Mouse (Mus musculus): ENCODE results near the gene Rergl. TPM values are rescaled to one million over a fixed set of nuclear protein-coding genes. Genes with fewer than 3 reads are reported as not detected.

Rergl gene
- polyA plus RNA-seq, 1 experiment = not detected

GRCm38 (mm10) chr6:139479730-139480129, 22.0 kb downstream of the Rergl start:
- Histone ChIP-seq H3ac (ENCODE audit: control insufficient read depth, insufficient read length, low read depth) (no peak overlapping the region), H3K36me3 (ENCODE audit: control insufficient read depth, insufficient read depth) (no peaks in the 10 kb centered on the region), H3K4me3 (ENCODE audit: insufficient read depth, poor library complexity, severe bottlenecking) (no peak overlapping the region), H3K79me2 (ENCODE audit: control insufficient read depth, insufficient read depth) (no peaks in the 10 kb centered on the region), H3K27me3 (ENCODE audit: control insufficient read depth, insufficient read depth, insufficient read length) (no peaks in the 10 kb centered on the region), H3K79me3 (ENCODE audit: low read depth) (no peaks in the 10 kb centered on the region)
- no peak for TF ChIP-seq MAX (IDR thresholded peaks at IDR 0.05)
- no peak for TF ChIP-seq MYOD1 (IDR thresholded peaks at IDR 0.05; ENCODE audit: control insufficient read depth, insufficient read length, low read depth)
- no peak for TF ChIP-seq FOSL1 (IDR thresholded peaks at IDR 0.05; ENCODE audit: insufficient read depth, low read length, poor library complexity, severe bottlenecking)
- no peak for TF ChIP-seq CEBPB (IDR thresholded peaks at IDR 0.05; ENCODE audit: low read depth)
- no peak for TF ChIP-seq USF1 (IDR thresholded peaks at IDR 0.05; ENCODE audit: low read depth)
- no peak for TF ChIP-seq MYOG (IDR thresholded peaks at IDR 0.05; ENCODE audit: control insufficient read depth, extremely low read depth, insufficient read length)
- no peak for TF ChIP-seq CTCF (IDR thresholded peaks at IDR 0.05; ENCODE audit: control insufficient read depth, insufficient read depth, insufficient read length)

GRCm38 (mm10) chr6:139464980-139465379, 36.8 kb downstream of the Rergl start:
- Histone ChIP-seq H3K36me3 (ENCODE audit: control insufficient read depth, insufficient read depth) (no peaks in the 10 kb centered on the region), H3K79me3 (ENCODE audit: low read depth) (no peaks in the 10 kb centered on the region), H3K79me2 (ENCODE audit: control insufficient read depth, insufficient read depth) (no peaks in the 10 kb centered on the region), H3K27me3 (ENCODE audit: control insufficient read depth, insufficient read depth, insufficient read length) (no peaks in the 10 kb centered on the region), H3K4me3 (ENCODE audit: insufficient read depth, poor library complexity, severe bottlenecking) (no peak overlapping the region), H3ac (ENCODE audit: control insufficient read depth, insufficient read length, low read depth) (no peak overlapping the region)
- TF ChIP-seq CTCF (IDR thresholded peaks at IDR 0.05; ENCODE audit: control insufficient read depth, insufficient read depth, insufficient read length) (no peak), FOSL1 (IDR thresholded peaks at IDR 0.05; ENCODE audit: insufficient read depth, low read length, poor library complexity, severe bottlenecking) (no peak), CEBPB (IDR thresholded peaks at IDR 0.05; ENCODE audit: low read depth) (no peak), USF1 (IDR thresholded peaks at IDR 0.05; ENCODE audit: low read depth) (no peak), MYOG (IDR thresholded peaks at IDR 0.05; ENCODE audit: control insufficient read depth, extremely low read depth, insufficient read length) (no peak), MYOD1 (IDR thresholded peaks at IDR 0.05; ENCODE audit: control insufficient read depth, insufficient read length, low read depth) (no peak), MAX (IDR thresholded peaks at IDR 0.05) (no peak)

GRCm38 (mm10) chr6:139464292-139464691, 37.5 kb downstream of the Rergl start:
- H3K36me3 ChIP-seq (ENCODE audit: control insufficient read depth, insufficient read depth) = no peaks in the 10 kb centered on the region
- no peaks in the 10 kb centered on the region for H3K79me3 ChIP-seq (ENCODE audit: low read depth)
- H3K4me3 ChIP-seq (ENCODE audit: insufficient read depth, poor library complexity, severe bottlenecking) = no peak overlapping the region
- H3K79me2 ChIP-seq (ENCODE audit: control insufficient read depth, insufficient read depth) = no peaks in the 10 kb centered on the region
- TF ChIP-seq MAX (IDR thresholded peaks at IDR 0.05) (no peak), CTCF (IDR thresholded peaks at IDR 0.05; ENCODE audit: control insufficient read depth, insufficient read depth, insufficient read length) (no peak), MYOD1 (IDR thresholded peaks at IDR 0.05; ENCODE audit: control insufficient read depth, insufficient read length, low read depth) (no peak), USF1 (IDR thresholded peaks at IDR 0.05; ENCODE audit: low read depth) (no peak), MYOG (IDR thresholded peaks at IDR 0.05; ENCODE audit: control insufficient read depth, extremely low read depth, insufficient read length) (no peak), FOSL1 (IDR thresholded peaks at IDR 0.05; ENCODE audit: insufficient read depth, low read length, poor library complexity, severe bottlenecking) (no peak), CEBPB (IDR thresholded peaks at IDR 0.05; ENCODE audit: low read depth) (no peak)
- no peak overlapping the region for H3ac ChIP-seq (ENCODE audit: control insufficient read depth, insufficient read length, low read depth)
- H3K27me3 ChIP-seq (ENCODE audit: control insufficient read depth, insufficient read depth, insufficient read length) = no peaks in the 10 kb centered on the region

GRCm38 (mm10) chr6:139461094-139461493, 40.7 kb downstream of the Rergl start:
- Histone ChIP-seq H3K79me3 (ENCODE audit: low read depth) (no peaks in the 10 kb centered on the region), H3K79me2 (ENCODE audit: control insufficient read depth, insufficient read depth) (no peaks in the 10 kb centered on the region), H3K27me3 (ENCODE audit: control insufficient read depth, insufficient read depth, insufficient read length) (no peaks in the 10 kb centered on the region), H3K4me3 (ENCODE audit: insufficient read depth, poor library complexity, severe bottlenecking) (no peak overlapping the region), H3ac (ENCODE audit: control insufficient read depth, insufficient read length, low read depth) (no peak overlapping the region), H3K36me3 (ENCODE audit: control insufficient read depth, insufficient read depth) (no peaks in the 10 kb centered on the region)
- no peak for TF ChIP-seq USF1 (IDR thresholded peaks at IDR 0.05; ENCODE audit: low read depth)
- no peak for TF ChIP-seq CEBPB (IDR thresholded peaks at IDR 0.05; ENCODE audit: low read depth)
- no peak for TF ChIP-seq MYOD1 (IDR thresholded peaks at IDR 0.05; ENCODE audit: control insufficient read depth, insufficient read length, low read depth)
- TF ChIP-seq MYOG (IDR thresholded peaks at IDR 0.05; ENCODE audit: control insufficient read depth, extremely low read depth, insufficient read length) = no peak
- TF ChIP-seq MAX (IDR thresholded peaks at IDR 0.05) = no peak
- TF ChIP-seq FOSL1 (IDR thresholded peaks at IDR 0.05; ENCODE audit: insufficient read depth, low read length, poor library complexity, severe bottlenecking) = no peak
- TF ChIP-seq CTCF (IDR thresholded peaks at IDR 0.05; ENCODE audit: control insufficient read depth, insufficient read depth, insufficient read length) = no peak

GRCm38 (mm10) chr6:139460470-139460869, 41.3 kb downstream of the Rergl start:
- H3K4me3 ChIP-seq (ENCODE audit: insufficient read depth, poor library complexity, severe bottlenecking) = no peak overlapping the region
- TF ChIP-seq MAX (IDR thresholded peaks at IDR 0.05) (no peak), USF1 (IDR thresholded peaks at IDR 0.05; ENCODE audit: low read depth) (no peak), CTCF (IDR thresholded peaks at IDR 0.05; ENCODE audit: control insufficient read depth, insufficient read depth, insufficient read length) (no peak), FOSL1 (IDR thresholded peaks at IDR 0.05; ENCODE audit: insufficient read depth, low read length, poor library complexity, severe bottlenecking) (no peak), MYOG (IDR thresholded peaks at IDR 0.05; ENCODE audit: control insufficient read depth, extremely low read depth, insufficient read length) (no peak), MYOD1 (IDR thresholded peaks at IDR 0.05; ENCODE audit: control insufficient read depth, insufficient read length, low read depth) (no peak), CEBPB (IDR thresholded peaks at IDR 0.05; ENCODE audit: low read depth) (no peak)
- H3K79me2 ChIP-seq (ENCODE audit: control insufficient read depth, insufficient read depth) = no peaks in the 10 kb centered on the region
- H3K27me3 ChIP-seq (ENCODE audit: control insufficient read depth, insufficient read depth, insufficient read length) = no peaks in the 10 kb centered on the region
- no peak overlapping the region for H3ac ChIP-seq (ENCODE audit: control insufficient read depth, insufficient read length, low read depth)
- H3K79me3 ChIP-seq (ENCODE audit: low read depth) = no peaks in the 10 kb centered on the region
- no peaks in the 10 kb centered on the region for H3K36me3 ChIP-seq (ENCODE audit: control insufficient read depth, insufficient read depth)

- no peak overlapping the region for H3ac ChIP-seq (ENCODE audit: control insufficient read depth, insufficient read length, low read depth)
- no peaks in the 10 kb centered on the region for H3K27me3 ChIP-seq (ENCODE audit: control insufficient read depth, insufficient read depth, insufficient read length)
- no peak overlapping the region for H3K4me3 ChIP-seq (ENCODE audit: insufficient read depth, poor library complexity, severe bottlenecking)
- TF ChIP-seq USF1 (IDR thresholded peaks at IDR 0.05; ENCODE audit: low read depth) (no peak), FOSL1 (IDR thresholded peaks at IDR 0.05; ENCODE audit: insufficient read depth, low read length, poor library complexity, severe bottlenecking) (no peak), CEBPB (IDR thresholded peaks at IDR 0.05; ENCODE audit: low read depth) (no peak), MAX (IDR thresholded peaks at IDR 0.05) (no peak), MYOD1 (IDR thresholded peaks at IDR 0.05; ENCODE audit: control insufficient read depth, insufficient read length, low read depth) (no peak), MYOG (IDR thresholded peaks at IDR 0.05; ENCODE audit: control insufficient read depth, extremely low read depth, insufficient read length) (no peak), CTCF (IDR thresholded peaks at IDR 0.05; ENCODE audit: control insufficient read depth, insufficient read depth, insufficient read length) (no peak)
- no peaks in the 10 kb centered on the region for H3K36me3 ChIP-seq (ENCODE audit: control insufficient read depth, insufficient read depth)
- H3K79me3 ChIP-seq (ENCODE audit: low read depth) = no peaks in the 10 kb centered on the region
- H3K79me2 ChIP-seq (ENCODE audit: control insufficient read depth, insufficient read depth) = no peaks in the 10 kb centered on the region
Observed at GRCm38 (mm10) chr6:139443999-139444398, 57.8 kb downstream of the Rergl start.

All from C2C12 (cell line).